Mouse (Mus musculus) urinary bladder, adult 2 months (tissue): ENCODE results near the gene Csrp3. TPM values are rescaled to one million over a fixed set of nuclear protein-coding genes. Genes with fewer than 3 reads are reported as not detected.

Experiments used
- DNase-seq: peaks from one replicate; pipeline ENCODE4 v3.0.0; 2022; ENCODE audit warnings: low spot score
- polyA plus RNA-seq: library from polyadenylated mRNA; depleted of rRNA; stranded (reverse); fragments of >200 nt; gene quantifications from 2 replicates; pipeline ENCODE4 v1.2.3, GENCODE M21; 2012

Csrp3 gene
- polyA plus RNA-seq, 1 experiment: not detected

DNA sequence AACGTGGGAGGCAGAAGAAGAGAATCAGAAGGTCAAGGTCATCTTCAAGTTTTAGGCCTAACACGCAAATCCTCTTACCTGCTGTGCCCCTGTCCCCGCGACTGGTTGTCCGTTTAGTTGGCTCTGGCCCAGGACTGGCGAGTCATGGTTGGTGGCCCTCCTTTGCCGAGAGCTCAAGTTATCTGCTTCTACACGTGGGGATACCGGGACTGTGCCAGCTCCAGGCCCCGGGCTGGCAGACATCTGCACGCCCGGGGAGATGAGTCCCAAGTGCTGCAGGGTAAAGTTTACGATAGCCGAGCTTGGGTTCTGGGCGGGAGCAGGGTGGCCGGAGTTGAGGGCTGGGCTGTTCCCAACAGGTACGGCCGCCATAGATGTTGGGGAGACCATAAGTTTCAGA, 19.7 kb upstream of the Csrp3 start:
- DNase-seq: no peak

GRCm38 (mm10) chr7:48864671-48865458, 17.0 kb upstream of the Csrp3 start:
- DNase-seq: no peak

GRCm38 (mm10) chr7:48864199-48864598, 16.4 kb upstream of the Csrp3 start:
- DNase-seq: no peak

GRCm38 (mm10) chr7:48861796-48862195, 14.0 kb upstream of the Csrp3 start:
- no peak for DNase-seq

GRCm38 (mm10) chr7:48860948-48861347, 13.1 kb upstream of the Csrp3 start:
- DNase-seq: no peak

- no peak for DNase-seq
Measured at GRCm38 (mm10) chr7:48859362-48859761, 11.5 kb upstream of the Csrp3 start.

DNA sequence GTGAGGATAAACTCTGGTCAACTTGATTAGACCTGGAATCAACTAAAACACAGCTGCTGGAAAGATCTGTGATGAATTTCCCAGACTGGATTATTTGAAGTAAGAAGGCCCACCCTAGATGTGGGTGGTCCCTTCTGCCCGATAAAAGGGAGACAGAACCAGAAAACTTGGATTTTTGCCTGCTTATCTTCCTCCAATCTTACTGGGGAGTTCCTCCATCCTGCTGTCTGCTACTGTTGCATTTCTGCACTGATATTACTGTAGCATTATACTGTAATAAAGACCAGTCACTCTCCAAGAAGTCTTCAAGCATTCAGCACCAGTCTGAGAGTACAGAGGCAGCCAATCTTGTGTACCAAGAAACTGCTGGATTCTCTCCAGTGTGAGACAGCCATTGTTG, 10.4 kb upstream of the Csrp3 start:
- no peak for DNase-seq

- no peak for DNase-seq
Measured at GRCm38 (mm10) chr7:48855461-48855860, 7.6 kb upstream of the Csrp3 start.

GRCm38 (mm10) chr7:48853496-48853895, 5.7 kb upstream of the Csrp3 start:
- DNase-seq: no peak

- DNase-seq: no peak
Measured at GRCm38 (mm10) chr7:48851529-48852104, 3.8 kb upstream of the Csrp3 start.

DNA sequence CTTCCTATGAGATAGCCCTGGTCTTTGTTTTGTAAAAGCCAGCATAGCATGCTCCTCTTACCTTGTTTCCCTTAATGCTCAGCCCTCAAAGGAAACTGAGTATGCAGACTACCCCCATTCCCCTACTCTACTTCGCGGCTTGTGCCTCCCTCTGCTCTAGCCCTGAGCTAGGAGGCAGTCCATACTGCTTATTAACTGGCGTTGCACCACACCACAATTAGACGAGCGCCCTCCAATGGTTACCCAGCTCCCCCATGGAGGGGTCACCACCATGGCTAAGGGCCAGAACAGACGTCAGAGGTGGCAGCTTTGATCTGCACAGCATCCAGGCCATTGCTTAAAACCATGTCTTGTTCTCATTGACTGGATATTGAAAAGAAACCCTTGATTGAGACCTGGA, 1.1 kb downstream of the Csrp3 start:
- no peak for DNase-seq

- DNase-seq: no peak
Measured at GRCm38 (mm10) chr7:48845213-48845973, 2.4 kb downstream of the Csrp3 start.

- no peak for DNase-seq
Measured at GRCm38 (mm10) chr7:48843541-48843940, 4.3 kb downstream of the Csrp3 start.

- no peak for DNase-seq
Measured at GRCm38 (mm10) chr7:48842353-48842752, 5.5 kb downstream of the Csrp3 start.

DNA sequence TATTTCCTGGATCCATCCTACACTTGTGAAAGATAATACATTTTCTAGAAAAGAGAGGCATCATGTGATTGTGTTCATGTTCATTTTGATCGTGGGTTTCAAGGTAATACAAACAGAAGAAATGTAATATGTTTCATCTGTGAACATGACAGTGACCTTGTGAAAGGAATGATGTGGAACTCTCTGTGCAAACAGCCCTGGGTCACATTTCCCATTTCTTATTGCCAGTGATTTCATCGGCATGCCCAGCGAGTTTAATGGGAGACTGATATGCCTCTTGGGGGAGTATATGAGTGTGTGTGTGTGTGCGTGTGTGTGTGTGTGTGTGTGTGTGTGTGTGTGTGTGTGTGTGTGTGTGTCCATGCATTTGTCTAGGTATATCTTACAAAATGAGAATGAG, 6.3 kb downstream of the Csrp3 start:
- DNase-seq: no peak

DNA sequence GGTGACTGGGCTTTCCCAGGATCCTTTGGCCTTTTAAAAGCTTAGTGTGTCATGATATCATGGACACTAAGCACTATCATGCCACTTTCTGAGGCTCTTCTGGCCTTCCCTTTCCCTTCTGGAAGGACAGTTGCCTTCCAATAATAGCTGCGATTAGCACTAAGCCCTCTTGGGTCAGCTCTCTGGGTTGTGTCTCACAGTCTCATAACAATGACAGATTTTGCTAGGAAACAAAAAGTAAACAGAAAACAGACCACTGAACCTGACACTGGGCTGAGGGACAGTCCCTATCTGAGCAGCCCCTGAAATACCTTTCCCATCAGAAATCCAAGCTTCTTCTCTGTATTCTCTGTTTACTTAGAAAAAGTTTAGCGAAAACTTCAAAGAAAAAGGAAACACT, 7.3 kb downstream of the Csrp3 start:
- no peak for DNase-seq

- DNase-seq: no peak
Measured at GRCm38 (mm10) chr7:48838434-48838833, 9.4 kb downstream of the Csrp3 start.

DNA sequence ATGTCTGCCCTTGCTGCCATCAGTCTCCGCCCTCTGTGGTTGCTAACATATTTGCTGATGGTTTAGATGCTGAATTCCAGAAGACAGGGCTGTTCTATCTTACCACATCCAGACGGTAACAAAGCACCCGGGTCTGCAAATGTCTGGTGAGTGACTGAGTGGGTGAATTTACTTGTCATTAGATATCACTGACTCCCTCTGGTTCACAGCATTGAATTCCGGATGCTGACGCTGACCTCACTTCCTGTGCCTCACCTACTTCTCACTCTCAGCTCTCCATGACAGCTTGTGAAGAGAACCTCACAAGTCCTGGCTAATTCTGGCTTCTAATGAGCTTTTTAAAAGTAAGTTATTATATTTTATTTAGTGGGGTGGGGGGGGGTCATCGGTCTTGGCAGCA, 10.9 kb downstream of the Csrp3 start:
- no peak for DNase-seq

DNA sequence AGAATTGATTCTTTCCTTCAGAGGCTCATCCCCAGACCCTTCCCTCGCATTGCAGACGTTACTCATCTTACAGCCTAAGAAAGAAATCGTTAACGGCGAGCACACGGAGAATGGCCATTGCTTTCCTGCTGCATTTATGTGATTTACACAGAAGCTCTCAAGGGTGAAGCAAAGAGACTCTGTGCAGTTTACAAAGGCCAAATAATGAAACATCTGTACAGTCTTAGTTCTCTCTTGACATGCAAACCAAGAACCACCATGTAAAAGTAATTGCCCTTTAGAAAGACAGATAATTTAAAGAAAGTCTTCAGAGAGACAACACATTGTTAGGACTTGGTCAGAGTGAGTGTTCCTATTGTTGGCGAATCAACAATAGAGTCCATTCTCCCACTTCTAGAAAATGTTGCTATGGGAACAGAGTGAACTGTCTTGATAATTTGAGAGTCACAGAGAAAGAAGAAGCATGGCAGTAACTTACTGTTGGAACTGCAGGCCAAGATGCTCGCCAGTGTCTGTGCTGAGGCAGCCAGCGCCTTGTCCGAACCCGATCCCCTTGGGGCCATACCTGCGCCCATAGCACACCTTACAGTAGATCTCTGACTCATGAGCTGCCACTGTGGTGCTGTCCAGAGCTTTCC, 12.7 kb downstream of the Csrp3 start:
- DNase-seq: no peak

DNA sequence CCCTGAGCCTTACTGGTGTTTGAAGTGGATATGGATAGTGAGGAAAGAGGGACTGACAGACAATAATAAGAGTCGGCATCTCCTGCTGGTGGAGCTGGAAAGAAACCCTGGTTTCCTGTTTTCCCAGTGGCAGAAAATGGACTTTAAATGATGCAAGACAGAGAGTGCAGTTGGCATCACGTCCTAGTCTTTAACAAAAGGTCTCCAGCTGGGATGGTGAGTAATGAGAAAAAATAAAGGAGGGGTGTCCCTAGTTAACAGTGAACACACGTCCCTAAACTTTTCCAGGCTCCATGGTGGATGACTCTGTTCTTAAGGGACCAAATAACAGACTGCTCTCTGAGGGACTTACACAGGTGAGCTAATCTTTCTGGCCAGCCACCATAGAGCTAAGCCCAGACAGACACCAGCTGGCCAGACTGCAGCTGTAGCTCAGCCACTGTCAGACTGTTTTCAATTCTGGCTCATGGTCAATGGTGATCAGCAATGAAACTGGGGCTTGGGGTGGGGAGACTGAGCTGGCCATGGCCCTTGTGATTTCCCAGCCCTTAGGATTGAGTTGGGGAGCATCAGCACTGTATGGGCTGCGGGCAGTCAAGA, 13.4 kb downstream of the Csrp3 start:
- DNase-seq: no peak

DNA sequence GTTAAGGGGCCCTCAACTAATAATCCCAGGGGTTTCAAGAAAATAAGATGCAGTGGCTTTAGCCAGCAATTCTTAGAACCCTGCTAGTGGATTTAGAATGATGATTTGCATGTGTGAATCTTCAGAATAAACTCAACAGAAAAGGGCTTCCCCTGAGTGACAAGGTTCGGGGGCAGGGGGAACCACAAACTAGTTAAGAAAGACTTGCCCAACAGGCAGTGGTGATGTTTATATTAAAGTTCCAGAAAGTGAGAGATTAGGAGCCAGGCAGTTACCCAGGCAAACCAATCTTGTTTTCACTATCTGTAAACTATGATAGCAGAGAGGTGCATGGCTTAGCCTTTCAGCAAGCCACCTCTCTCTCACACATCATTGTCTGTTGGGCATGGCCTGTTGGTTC, 15.1 kb downstream of the Csrp3 start:
- DNase-seq: no peak

DNA sequence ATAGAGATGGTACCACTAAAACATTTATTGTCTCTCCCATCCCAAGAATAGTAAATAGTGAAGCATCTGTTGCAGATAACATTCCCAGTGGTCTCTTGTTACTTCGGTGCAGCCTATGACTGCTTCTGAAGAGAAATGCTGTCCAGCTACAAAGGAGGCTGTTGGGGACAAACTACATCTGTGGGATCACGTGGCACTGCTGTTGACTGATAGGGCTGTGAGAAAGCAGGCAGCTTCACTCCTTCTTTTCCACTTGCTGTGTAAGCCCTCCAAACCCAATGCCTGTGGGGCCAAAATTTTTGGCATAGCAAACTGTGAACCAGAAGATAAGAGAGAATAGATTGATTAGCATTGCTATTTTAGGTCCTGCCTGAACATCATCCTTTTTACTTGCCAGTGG, 17.4 kb downstream of the Csrp3 start:
- DNase-seq: no peak
